Comparison of ENCODE assay signal across 7 mouse cellular contexts in the genomic region with DNA sequence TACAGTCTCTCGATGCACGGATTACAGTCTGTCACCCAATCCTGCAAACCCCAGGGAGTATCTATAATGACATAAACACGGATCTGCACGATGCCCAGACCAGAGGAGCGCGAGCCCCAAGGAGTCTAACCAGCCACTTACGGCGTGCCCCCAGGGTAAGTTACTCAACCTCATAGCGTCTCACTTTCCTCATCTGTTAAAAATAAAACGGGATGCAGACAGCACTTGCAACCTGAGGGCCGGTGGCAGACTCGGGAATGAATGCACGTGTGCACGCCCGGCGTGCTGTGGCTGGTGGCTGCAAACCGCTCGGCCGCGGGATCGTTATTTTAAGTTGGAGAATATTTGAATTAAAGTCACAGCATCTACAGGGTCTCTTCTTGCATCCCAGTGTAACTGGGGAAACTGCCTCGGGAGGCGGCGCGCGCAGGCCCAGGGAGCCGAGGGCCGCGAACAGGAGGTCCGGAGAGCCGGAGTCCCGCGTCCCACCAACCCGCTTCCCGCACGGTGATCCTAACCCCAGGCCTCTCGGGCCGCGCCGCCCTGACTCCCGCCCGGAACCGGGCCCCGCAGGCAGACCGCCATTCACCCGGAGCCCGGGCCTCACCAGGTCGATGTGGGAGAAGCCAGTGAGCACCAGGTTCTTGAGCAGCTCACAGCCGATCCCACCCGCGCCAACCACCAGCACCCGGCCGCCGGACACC. TPM values are rescaled to one million over a fixed set of nuclear protein-coding genes. Genes with fewer than 3 reads are reported as not detected.
DNase-seq lines count a peak whose midpoint lies in the region; ATAC-seq and TF ChIP-seq lines count a peak whose summit lies in the region.

No protein-coding gene starts in this region.

- peak overlapping the region; percentile 91 for H3K9ac ChIP-seq in heart, embryonic 14.5 days (ENCODE audit: low read length)
- peak overlapping the region; percentile 97 for H3K9ac ChIP-seq in limb, embryonic 15.5 days
- H3K9ac ChIP-seq in midbrain, postnatal 0 days (replicated peaks; ENCODE audit: low read length, poor library complexity, severe bottlenecking), result peak overlapping the region; percentile 90

- no peak for TF ChIP-seq CTCF in midbrain, postnatal 0 days (IDR thresholded peaks at IDR 0.05)

- peak; percentile 71 for DNase-seq in 3134 (ENCODE audit: extremely low read depth, insufficient read length, low spot score)
- peak; percentile 63 for DNase-seq in 3T3-L1 (ENCODE audit: low read depth, low spot score)
- DNase-seq in embryo, embryonic 10.5 days (ENCODE audit: low spot score), result peak; percentile 42
- no peak for DNase-seq in midbrain, postnatal 0 days (ENCODE audit: low spot score)
- DNase-seq in cerebellum, postnatal 4 days (ENCODE audit: low spot score in 2 of 2), result no peak

- WGBS in heart, embryonic 14.5 days, result under 1% methylated on average over 54 of the region's 54 CpGs
- under 1% methylated on average over 54 of the region's 54 CpGs for WGBS in limb, embryonic 15.5 days
- WGBS in midbrain, postnatal 0 days, result under 1% methylated on average over 51 of the region's 54 CpGs

- H3K9me3 ChIP-seq in heart, embryonic 14.5 days (ENCODE audit: control insufficient read depth, low read length), result no peaks in the 10 kb centered on the region
- H3K9me3 ChIP-seq in limb, embryonic 15.5 days, result no peaks in the 10 kb centered on the region
- no peaks in the 10 kb centered on the region for H3K9me3 ChIP-seq in midbrain, postnatal 0 days (ENCODE audit: low read length)

- peaks cover 26% of the 10 kb centered on the region for H3K36me3 ChIP-seq in heart, embryonic 14.5 days (ENCODE audit: control insufficient read depth, insufficient read depth, low read length)
- H3K36me3 ChIP-seq in limb, embryonic 15.5 days, result peaks cover 23% of the 10 kb centered on the region
- H3K36me3 ChIP-seq in midbrain, postnatal 0 days (ENCODE audit: insufficient read depth, low read length), result peaks cover 9% of the 10 kb centered on the region; the same call in 1 of the 2 replicates

- H3K4me3 ChIP-seq in heart, embryonic 14.5 days (ENCODE audit: control insufficient read depth in 1 of 2, insufficient read depth in 1 of 2, low read depth in 1 of 2, low read length in 2 of 2), result peak overlapping the region; percentile 79 to 89
- H3K4me3 ChIP-seq in limb, embryonic 15.5 days, result peak overlapping the region; percentile 94
- peak overlapping the region; percentile 88 for H3K4me3 ChIP-seq in midbrain, postnatal 0 days (ENCODE audit: low read depth, low read length)

- H3K27me3 ChIP-seq in heart, embryonic 14.5 days (ENCODE audit: control insufficient read depth, insufficient read depth, low read length), result no peaks in the 10 kb centered on the region
- H3K27me3 ChIP-seq in limb, embryonic 15.5 days, result no peaks in the 10 kb centered on the region
- no peaks in the 10 kb centered on the region for H3K27me3 ChIP-seq in midbrain, postnatal 0 days (ENCODE audit: insufficient read depth, low read length)

- H3K4me2 ChIP-seq in heart, embryonic 14.5 days (ENCODE audit: low read length), result peak overlapping the region; percentile 92
- peak overlapping the region; percentile 62 for H3K4me2 ChIP-seq in limb, embryonic 15.5 days
- H3K4me2 ChIP-seq in midbrain, postnatal 0 days (ENCODE audit: low read depth, low read length, poor library complexity, severe bottlenecking), result peak overlapping the region; percentile 65

- H3K4me1 ChIP-seq in heart, embryonic 14.5 days (ENCODE audit: control insufficient read depth in 2 of 2, insufficient read depth in 2 of 2, low read length in 2 of 2), result peaks cover 0 to 9% of the 10 kb centered on the region in 2 experiments; a peak in 2 of 4 replicates
- H3K4me1 ChIP-seq in limb, embryonic 15.5 days, result peaks cover 8% of the 10 kb centered on the region
- H3K4me1 ChIP-seq in midbrain, postnatal 0 days (ENCODE audit: insufficient read depth, low read length), result no peaks in the 10 kb centered on the region

- ATAC-seq in heart, embryonic 14.5 days (ENCODE audit: insufficient number of reproducible peaks, insufficient read depth, low FRiP score, low read depth), result peak; percentile 76; the same call in 1 of the 2 replicates
- ATAC-seq in limb, embryonic 15.5 days (ENCODE audit: insufficient number of reproducible peaks, low FRiP score, low TSS enrichment, low read depth), result peak; percentile 67
- peak; percentile 29 for ATAC-seq in midbrain, postnatal 0 days (ENCODE audit: low FRiP score)

- H3K27ac ChIP-seq in heart, embryonic 14.5 days (replicated peaks in 1 of 2; ENCODE audit: control insufficient read depth in 1 of 2, insufficient read depth in 1 of 2, low read depth in 2 of 2, low read length in 2 of 2), result peak overlapping the region; percentile 85 to 90
- H3K27ac ChIP-seq in limb, embryonic 15.5 days, result peak overlapping the region; percentile 92
- H3K27ac ChIP-seq in midbrain, postnatal 0 days (ENCODE audit: low read depth, low read length), result peak overlapping the region; percentile 84

RNA-seq across cellular contexts. Expression of a gene that starts 1.5 kb away (rescaled TPM):
- 92.0 and 94.6 TPM in 2 replicates for polyA plus RNA-seq in heart, embryonic 14.5 days (2014; fragmentation: Nextera tagmentation; extraction: Ambion mirVana)
- polyA plus RNA-seq in limb, embryonic 15.5 days (2015; fragmentation: Nextera tagmentation; extraction: Ambion mirVana), result 186 and 190 TPM in 2 replicates
- 142 and 145 TPM in 2 replicates for total RNA-seq in midbrain, postnatal 0 days (2014; rRNA removed)
- polyA plus RNA-seq in midbrain, postnatal 0 days (2015; fragmentation: Nextera tagmentation; extraction: Ambion mirVana), result 119 and 120 TPM in 2 replicates

RNA-seq across cellular contexts. Expression of a gene that starts 28.5 kb away (rescaled TPM):
- 52.3 and 54.3 TPM in 2 replicates for polyA plus RNA-seq in heart, embryonic 14.5 days (2014; fragmentation: Nextera tagmentation; extraction: Ambion mirVana)
- 59.1 and 59.9 TPM in 2 replicates for polyA plus RNA-seq in limb, embryonic 15.5 days (2015; fragmentation: Nextera tagmentation; extraction: Ambion mirVana)
- total RNA-seq in midbrain, postnatal 0 days (2014; rRNA removed), result 35.0 and 39.7 TPM in 2 replicates
- 64.4 and 68.0 TPM in 2 replicates for polyA plus RNA-seq in midbrain, postnatal 0 days (2015; fragmentation: Nextera tagmentation; extraction: Ambion mirVana)

RNA-seq across cellular contexts. Expression of a gene that starts 34.9 kb away (rescaled TPM):
- polyA plus RNA-seq in heart, embryonic 14.5 days (2014; fragmentation: Nextera tagmentation; extraction: Ambion mirVana), result 6.6 and 7.6 TPM in 2 replicates
- 6.4 and 8.0 TPM in 2 replicates for polyA plus RNA-seq in limb, embryonic 15.5 days (2015; fragmentation: Nextera tagmentation; extraction: Ambion mirVana)
- 31.0 and 37.2 TPM in 2 replicates for total RNA-seq in midbrain, postnatal 0 days (2014; rRNA removed)
- 2.1 and 2.5 TPM in 2 replicates for polyA plus RNA-seq in midbrain, postnatal 0 days (2015; fragmentation: Nextera tagmentation; extraction: Ambion mirVana)

Comparison
In these comparisons a context has a peak if more than half of its experiments do, and no peak if none do; other contexts are left out.
1. DNase-seq: peak in 3134 (single experiment), 3T3-L1 (single experiment) and embryo, embryonic 10.5 days (single experiment); none in midbrain, postnatal 0 days (single experiment) and cerebellum, postnatal 4 days (0 of 2).
2. Peak in every context shown above with its lines, with median percentiles within 50 percentile points of each other: ATAC-seq, H3K27ac ChIP-seq, H3K4me2 ChIP-seq, H3K4me3 ChIP-seq and H3K9ac ChIP-seq.